Mouse (Mus musculus): ENCODE measurements around the gene Gm17359. TPM values are rescaled to one million over a fixed set of nuclear protein-coding genes. Genes with fewer than 3 reads are reported as not detected.

The Gm17359 gene
- polyA plus RNA-seq, 1 experiment from 2014 or later: 0.05 TPM

DNA sequence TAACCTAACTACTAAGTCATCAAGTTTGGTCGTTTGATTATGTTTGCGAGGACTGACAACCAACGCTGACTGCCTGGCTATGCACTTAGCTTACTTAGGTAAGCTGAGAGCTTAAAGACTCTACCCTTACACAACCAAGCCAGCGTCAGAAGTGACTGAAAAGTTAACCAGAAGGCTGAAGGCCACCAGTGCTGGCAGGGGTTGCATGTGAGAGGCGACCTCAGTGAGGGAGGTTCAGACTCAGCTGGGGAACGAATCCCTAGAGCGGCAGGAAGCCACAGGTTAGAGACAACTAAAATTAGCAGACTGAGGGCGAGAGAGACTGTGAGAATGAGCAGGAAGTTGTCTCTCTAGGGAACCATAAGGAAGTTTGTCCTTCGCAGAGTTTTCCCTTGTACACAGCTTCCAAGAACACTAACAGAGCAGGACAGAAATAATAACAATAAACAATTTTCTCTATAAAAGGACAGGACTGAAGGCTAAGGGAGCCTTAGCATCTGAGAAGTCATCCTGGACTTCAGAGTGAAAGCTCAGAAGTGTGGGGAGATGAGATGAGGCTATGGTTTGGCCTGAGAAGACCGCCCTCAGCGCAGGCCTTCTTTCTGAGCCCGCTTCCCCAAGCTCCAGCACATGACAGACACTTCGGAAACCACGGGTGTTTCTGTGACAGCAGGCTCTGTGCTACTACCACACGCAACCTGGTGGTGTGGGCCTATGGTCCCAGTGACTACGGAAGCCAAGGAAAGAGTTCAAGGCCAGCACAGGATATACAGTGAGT lies 148.0 kb downstream of the Gm17359 start:
- 0 out of 2 replicates have a peak, but pooled peaks cover 7% of the 10 kb centered on the region for H3K4me1 ChIP-seq (replicated peaks)
- no peak for ATAC-seq (ENCODE audit: insufficient read depth)
- no peak overlapping the region for H3K4me2 ChIP-seq
- H3K9ac ChIP-seq: no peak overlapping the region
- 64% methylated on average over 16 of the region's 16 CpGs for WGBS (ENCODE audit: insufficient replicate concordance)
- no peak overlapping the region for H3K4me3 ChIP-seq (replicated peaks)
- H3K27me3 ChIP-seq: no peaks in the 10 kb centered on the region
- no peaks in the 10 kb centered on the region for H3K9me3 ChIP-seq (replicated peaks)
- no peak overlapping the region for H3K27ac ChIP-seq (replicated peaks)
- peaks cover 88% of the 10 kb centered on the region for H3K36me3 ChIP-seq (replicated peaks)

DNA sequence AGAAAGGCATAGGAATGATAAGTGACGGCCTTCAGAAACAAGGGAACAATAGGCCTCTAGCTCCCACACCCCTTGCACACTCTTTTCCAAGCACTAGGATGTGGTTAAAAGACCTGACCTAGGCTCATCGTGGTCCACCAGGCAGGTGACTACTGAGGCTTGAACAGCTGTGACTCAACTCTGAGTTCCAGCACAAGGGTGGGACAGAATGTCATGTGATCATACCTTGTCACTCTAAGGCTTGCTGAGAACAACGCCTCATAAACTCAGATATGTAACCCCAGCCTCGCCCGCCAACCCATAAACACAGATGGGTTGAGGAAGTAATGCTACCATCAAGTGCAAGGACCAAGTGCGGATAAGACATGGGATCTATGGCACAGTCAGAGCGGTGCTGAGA lies 151.6 kb downstream of the Gm17359 start:
- 82% methylated on average over 7 of the region's 7 CpGs for WGBS (ENCODE audit: insufficient replicate concordance)

DNA sequence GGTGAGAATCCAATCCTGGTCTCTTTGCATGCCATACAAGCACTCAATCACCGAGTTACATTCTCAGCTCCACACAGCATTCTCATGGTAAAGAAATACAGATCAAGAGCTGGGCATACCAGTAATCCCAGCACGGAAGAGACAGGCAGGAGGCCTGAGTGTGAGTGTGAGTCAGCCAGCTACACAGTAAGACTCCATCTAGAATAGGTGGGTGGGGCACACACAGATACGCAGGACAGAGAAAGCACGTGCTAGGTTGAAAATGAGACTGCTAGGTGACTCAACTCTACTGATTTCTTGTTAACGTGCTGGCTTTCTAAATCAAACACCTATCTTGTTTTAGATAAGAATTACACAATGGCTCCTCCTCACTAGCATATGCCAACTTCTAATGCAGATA lies 153.6 kb downstream of the Gm17359 start:
- Histone ChIP-seq H3K4me2 (no peak overlapping the region), H3K4me3 (replicated peaks) (no peak overlapping the region), H3K4me1 (replicated peaks) (no peaks in the 10 kb centered on the region), H3K27me3 (no peaks in the 10 kb centered on the region), H3K27ac (replicated peaks) (no peak overlapping the region), H3K36me3 (replicated peaks) (peaks cover 91% of the 10 kb centered on the region), H3K9me3 (replicated peaks) (no peaks in the 10 kb centered on the region), H3K9ac (no peak overlapping the region)
- ATAC-seq (ENCODE audit: insufficient read depth): no peak
- 84% methylated on average over 5 of the region's 5 CpGs for WGBS (ENCODE audit: insufficient replicate concordance)

More for the DNA sequence above, 151.6 kb downstream of the Gm17359 start:
- H3K9me3 ChIP-seq (replicated peaks): no peaks in the 10 kb centered on the region
- H3K36me3 ChIP-seq (replicated peaks): peaks cover 93% of the 10 kb centered on the region
- no peaks in the 10 kb centered on the region for H3K27me3 ChIP-seq
- H3K9ac ChIP-seq: no peak overlapping the region
- ATAC-seq (ENCODE audit: insufficient read depth): no peak
- H3K4me2 ChIP-seq: no peak overlapping the region
- no peak overlapping the region for H3K27ac ChIP-seq (replicated peaks)
- H3K4me1 ChIP-seq (replicated peaks): no peaks in the 10 kb centered on the region
- H3K4me3 ChIP-seq (replicated peaks): no peak overlapping the region

DNA sequence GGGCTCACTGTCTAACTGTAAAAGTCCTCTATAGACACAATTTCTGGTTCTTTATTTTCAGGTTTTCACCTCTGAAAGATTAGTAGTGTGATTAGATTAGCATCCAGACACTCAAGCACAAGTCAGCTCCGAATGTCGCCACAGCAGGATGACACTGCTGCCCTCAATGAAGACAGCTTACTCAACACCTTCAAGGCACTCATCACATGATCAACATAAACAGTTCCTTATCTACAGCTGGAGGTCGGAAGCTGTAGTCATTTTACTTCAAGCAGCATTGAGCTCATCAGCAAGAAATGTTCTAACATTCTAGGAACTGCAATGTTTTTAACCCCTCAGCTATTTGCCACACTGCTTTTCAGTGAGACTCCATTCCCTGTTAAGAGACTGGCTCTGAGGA lies 155.2 kb downstream of the Gm17359 start:
- WGBS (ENCODE audit: insufficient replicate concordance): 56% methylated on average over 3 of the region's 3 CpGs
- Histone ChIP-seq H3K4me3 (replicated peaks) (no peak overlapping the region), H3K9ac (no peak overlapping the region), H3K27me3 (no peaks in the 10 kb centered on the region), H3K36me3 (replicated peaks) (peaks cover 84% of the 10 kb centered on the region), H3K4me1 (replicated peaks) (no peaks in the 10 kb centered on the region), H3K4me2 (no peak overlapping the region), H3K27ac (replicated peaks) (no peak overlapping the region), H3K9me3 (replicated peaks) (no peaks in the 10 kb centered on the region)
- ATAC-seq (ENCODE audit: insufficient read depth): no peak

DNA sequence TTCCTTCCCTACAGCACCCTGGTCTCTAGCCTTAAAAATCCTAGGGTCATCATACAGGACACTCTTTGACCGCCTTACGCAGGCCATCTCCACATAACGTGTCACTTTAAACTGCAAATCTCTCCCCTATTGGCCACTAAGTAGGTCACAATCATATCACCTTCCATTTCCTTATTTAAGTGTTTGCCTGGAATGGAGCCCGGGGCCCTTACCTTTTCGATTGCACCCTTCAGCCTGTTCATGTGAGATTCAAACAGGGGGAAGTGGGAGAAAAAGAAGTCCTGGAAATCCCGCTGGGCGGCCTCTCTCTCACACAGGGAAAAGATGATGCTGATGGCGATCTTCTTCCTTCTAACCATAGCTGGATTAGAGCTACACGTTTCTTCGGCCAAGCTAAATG lies 156.6 kb downstream of the Gm17359 start:
- H3K9me3 ChIP-seq (replicated peaks): no peaks in the 10 kb centered on the region
- WGBS (ENCODE audit: insufficient replicate concordance): 89% methylated on average over 10 of the region's 10 CpGs
- H3K4me1 ChIP-seq (replicated peaks): no peaks in the 10 kb centered on the region
- H3K27ac ChIP-seq (replicated peaks): no peak overlapping the region
- H3K4me2 ChIP-seq: no peak overlapping the region
- no peak for ATAC-seq (ENCODE audit: insufficient read depth)
- no peak overlapping the region for H3K4me3 ChIP-seq (replicated peaks)
- no peaks in the 10 kb centered on the region for H3K27me3 ChIP-seq
- peaks cover 83% of the 10 kb centered on the region for H3K36me3 ChIP-seq (replicated peaks)
- H3K9ac ChIP-seq: no peak overlapping the region

DNA sequence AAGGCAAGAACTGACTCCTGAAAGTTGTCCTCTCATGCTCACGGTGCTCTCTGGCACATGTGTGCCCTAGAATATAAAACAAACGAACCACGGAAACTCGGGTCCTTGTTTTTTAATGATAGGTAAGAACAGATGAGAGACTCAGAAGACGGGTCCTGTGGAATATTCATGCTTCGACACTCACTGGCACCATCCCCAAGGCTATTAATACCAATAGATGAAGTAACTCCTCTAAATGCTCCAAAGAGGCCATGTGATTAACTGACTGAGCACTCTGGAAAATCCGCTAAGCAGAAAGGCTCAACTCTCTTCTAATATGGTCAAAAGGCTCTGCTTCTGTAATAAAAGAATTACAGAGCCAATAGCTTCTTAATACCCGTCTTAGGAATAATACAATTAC lies 157.6 kb downstream of the Gm17359 start:
- H3K4me2 ChIP-seq: no peak overlapping the region
- H3K27ac ChIP-seq (replicated peaks): no peak overlapping the region
- peaks cover 80% of the 10 kb centered on the region for H3K36me3 ChIP-seq (replicated peaks)
- H3K4me1 ChIP-seq (replicated peaks): no peaks in the 10 kb centered on the region
- no peak for ATAC-seq (ENCODE audit: insufficient read depth)
- no peak overlapping the region for H3K9ac ChIP-seq
- H3K4me3 ChIP-seq (replicated peaks): no peak overlapping the region
- no peaks in the 10 kb centered on the region for H3K27me3 ChIP-seq
- no peaks in the 10 kb centered on the region for H3K9me3 ChIP-seq (replicated peaks)
- 88% methylated on average over 8 of the region's 8 CpGs for WGBS (ENCODE audit: insufficient replicate concordance)

DNA sequence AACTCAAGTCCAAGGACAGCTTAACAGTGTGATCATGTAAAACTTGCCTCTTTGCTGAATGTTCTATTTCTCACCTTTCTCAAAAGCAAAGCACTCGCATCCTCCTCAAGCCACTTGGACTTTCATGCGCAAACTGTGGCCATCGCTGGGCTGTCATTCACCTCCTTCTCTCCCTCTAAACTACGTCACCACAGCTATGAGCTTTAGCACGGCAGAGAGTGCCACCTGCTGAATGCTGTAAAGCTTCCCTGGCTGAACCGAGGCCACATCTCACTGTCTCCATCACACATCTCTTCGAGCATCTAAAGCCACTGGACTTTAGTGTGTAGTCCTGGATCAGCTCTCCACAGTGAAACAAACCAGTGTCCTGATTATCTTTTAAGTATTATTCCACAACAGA lies 158.7 kb downstream of the Gm17359 start:
- Histone ChIP-seq H3K27ac (replicated peaks) (no peak overlapping the region), H3K4me1 (replicated peaks) (no peaks in the 10 kb centered on the region), H3K9ac (no peak overlapping the region), H3K27me3 (no peaks in the 10 kb centered on the region), H3K4me2 (no peak overlapping the region), H3K36me3 (replicated peaks) (peaks cover 85% of the 10 kb centered on the region), H3K9me3 (replicated peaks) (no peaks in the 10 kb centered on the region), H3K4me3 (replicated peaks) (no peak overlapping the region)
- ATAC-seq (ENCODE audit: insufficient read depth): no peak
- WGBS (ENCODE audit: insufficient replicate concordance): 90% methylated on average over 7 of the region's 7 CpGs

DNA sequence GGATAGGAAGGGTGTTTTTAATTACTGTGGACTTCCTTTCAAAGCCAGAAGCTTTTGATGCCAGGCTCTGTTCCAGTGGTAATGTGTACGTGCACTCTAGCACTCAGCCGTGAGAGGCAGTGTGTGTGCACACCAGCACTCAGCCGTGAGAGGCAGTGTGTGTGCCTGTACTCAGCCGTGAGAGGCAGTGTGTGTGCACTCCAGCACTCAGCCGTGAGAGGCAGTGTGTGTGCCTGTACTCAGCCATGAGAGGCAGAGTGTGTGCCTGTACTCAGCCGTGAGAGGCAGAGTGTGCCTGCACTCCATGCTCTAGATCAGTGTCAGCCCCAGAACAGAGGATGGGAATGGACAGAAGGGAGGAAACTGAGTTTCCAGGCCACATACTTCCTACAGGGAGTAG lies 160.2 kb downstream of the Gm17359 start:
- no peak overlapping the region for H3K4me3 ChIP-seq (replicated peaks)
- H3K27ac ChIP-seq (replicated peaks): no peak overlapping the region
- no peaks in the 10 kb centered on the region for H3K9me3 ChIP-seq (replicated peaks)
- peaks cover 83% of the 10 kb centered on the region for H3K36me3 ChIP-seq (replicated peaks)
- no peak overlapping the region for H3K9ac ChIP-seq
- no peaks in the 10 kb centered on the region for H3K4me1 ChIP-seq (replicated peaks)
- no peak for ATAC-seq (ENCODE audit: insufficient read depth)
- WGBS (ENCODE audit: insufficient replicate concordance): 88% methylated on average over 6 of the region's 6 CpGs
- no peak overlapping the region for H3K4me2 ChIP-seq
- no peaks in the 10 kb centered on the region for H3K27me3 ChIP-seq

DNA sequence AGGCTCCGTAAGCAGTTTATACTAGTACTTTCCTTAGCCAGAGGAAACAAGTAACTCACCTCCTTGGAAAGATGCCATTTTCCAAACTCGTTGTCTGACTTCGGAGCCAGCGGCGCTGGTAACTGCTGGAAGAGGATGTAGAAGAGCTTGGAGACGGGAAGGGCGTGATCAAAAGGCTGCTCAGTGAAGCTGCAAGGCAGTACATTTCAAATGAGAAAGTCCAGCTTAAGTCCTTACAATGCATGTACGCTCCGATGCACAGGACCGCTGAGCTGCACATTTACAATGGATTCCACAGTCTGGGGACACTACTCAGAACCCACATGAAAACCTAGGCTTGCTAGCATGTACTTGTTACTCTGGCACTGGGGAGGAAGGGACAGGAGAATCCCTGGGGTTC lies 163.8 kb downstream of the Gm17359 start:
- Histone ChIP-seq H3K9me3 (replicated peaks) (no peaks in the 10 kb centered on the region), H3K9ac (no peak overlapping the region), H3K4me3 (replicated peaks) (no peak overlapping the region), H3K36me3 (replicated peaks) (peaks cover 75% of the 10 kb centered on the region), H3K4me1 (replicated peaks) (no peaks in the 10 kb centered on the region), H3K27ac (replicated peaks) (no peak overlapping the region), H3K27me3 (no peaks in the 10 kb centered on the region), H3K4me2 (no peak overlapping the region)
- ATAC-seq (ENCODE audit: insufficient read depth): no peak
- 91% methylated on average over 10 of the region's 10 CpGs for WGBS (ENCODE audit: insufficient replicate concordance)

DNA sequence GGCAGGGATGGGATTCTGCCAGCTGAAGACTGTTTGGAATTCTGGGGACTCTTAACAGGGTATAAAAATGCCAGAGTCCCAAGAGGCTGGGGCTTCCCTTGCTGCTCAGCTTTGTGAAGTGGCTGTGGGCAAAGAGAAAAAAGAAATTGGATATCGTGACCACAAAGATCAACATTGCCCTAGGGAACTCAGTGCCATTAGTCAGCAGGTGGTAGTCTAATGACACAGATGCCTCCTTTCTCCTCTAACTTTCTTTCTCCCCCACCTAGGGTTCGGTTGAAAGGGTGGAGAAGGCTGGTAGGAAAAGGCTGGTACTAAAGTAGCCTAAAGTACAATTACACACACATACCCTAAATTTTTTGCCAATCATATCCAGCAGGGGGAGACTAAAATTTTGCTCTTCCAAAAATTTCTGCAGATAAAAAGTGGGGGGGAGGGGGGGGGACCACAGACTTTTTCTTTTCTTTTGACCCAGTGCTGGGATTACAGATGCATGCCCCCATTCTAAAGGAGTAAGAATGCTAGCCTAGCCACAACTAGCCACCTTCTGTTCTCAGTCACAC lies 164.8 kb downstream of the Gm17359 start:
- H3K36me3 ChIP-seq (replicated peaks): peaks cover 78% of the 10 kb centered on the region

More for the DNA sequence above, 164.8 kb downstream of the Gm17359 start:
- H3K4me2 ChIP-seq: no peak overlapping the region
- no peak overlapping the region for H3K9ac ChIP-seq
- no peak overlapping the region for H3K27ac ChIP-seq (replicated peaks)
- no peaks in the 10 kb centered on the region for H3K4me1 ChIP-seq (replicated peaks)
- ATAC-seq (ENCODE audit: insufficient read depth): no peak
- no peak overlapping the region for H3K4me3 ChIP-seq (replicated peaks)
- 85% methylated on average over 2 of the region's 2 CpGs for WGBS (ENCODE audit: insufficient replicate concordance)
- H3K9me3 ChIP-seq (replicated peaks): no peaks in the 10 kb centered on the region
- H3K27me3 ChIP-seq: no peaks in the 10 kb centered on the region
